Mouse (Mus musculus): Measurements from ENCODE around the gene Gemin5. TPM values are rescaled to one million over a fixed set of nuclear protein-coding genes. Genes with fewer than 3 reads are reported as not detected.
"Not testable (repeated sequence)": the region's sequence is repeated elsewhere in the genome, so short reads cannot be mapped to it uniquely, and the experiment has no call there.

Gene Gemin5
- total and polyA plus RNA-seq, 2 experiments from 2014 or later: 6.1 to 16.4 TPM

DNA sequence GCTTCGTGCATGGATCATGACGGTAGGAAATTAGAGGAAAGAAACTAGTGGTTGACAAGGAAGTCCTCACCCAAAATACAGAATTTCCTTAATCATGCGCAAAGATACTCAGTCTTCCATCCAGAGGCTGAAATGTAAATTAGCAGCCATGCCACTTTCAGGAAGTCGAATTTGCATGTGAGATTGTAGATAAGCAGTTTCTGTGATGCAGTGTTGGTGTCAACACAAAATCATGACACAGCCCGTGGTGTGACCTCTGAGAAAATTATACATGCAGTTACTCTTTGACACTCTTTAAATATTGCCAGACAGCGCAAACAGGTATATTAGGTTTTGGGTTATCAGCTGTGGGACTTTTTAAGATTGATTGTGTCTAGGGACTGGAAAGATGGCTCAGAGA is 21.3 kb upstream of the Gemin5 start:
- H3K4me3 ChIP-seq (ENCODE audit: low read depth, low read length): no peak overlapping the region
- ATAC-seq (ENCODE audit: insufficient read depth, low read depth): no peak

GRCm38 (mm10) chr11:58183579-58183978 is 15.2 kb upstream of the Gemin5 start:
- no peaks in the 10 kb centered on the region for H3K4me1 ChIP-seq (ENCODE audit: control insufficient read depth, insufficient read depth)
- H3K4me2 ChIP-seq (ENCODE audit: low read depth, low read length): no peak overlapping the region
- H3K4me3 ChIP-seq (ENCODE audit: low read depth, low read length): no peak overlapping the region
- TF ChIP-seq CTCF (IDR thresholded peaks at IDR 0.05; ENCODE audit: low read depth) (no peak), EP300 (IDR thresholded peaks at IDR 0.05; ENCODE audit: low read depth) (no peak)
- DNase-seq (ENCODE audit: low spot score) (no peak), ATAC-seq (ENCODE audit: insufficient read depth, low read depth) (no peak)
- no peak overlapping the region for H3K27ac ChIP-seq (ENCODE audit: low read depth)
- H3K9me3 ChIP-seq (replicated peaks; ENCODE audit: control insufficient read depth, low read length): no peaks in the 10 kb centered on the region
- H3K9ac ChIP-seq (replicated peaks; ENCODE audit: low read depth, low read length): no peak overlapping the region
- H3K27me3 ChIP-seq (ENCODE audit: control insufficient read depth, insufficient read depth, low read length): no peaks in the 10 kb centered on the region
- H3K36me3 ChIP-seq (replicated peaks; ENCODE audit: control insufficient read depth, insufficient read depth, low read length): 0 out of 2 replicates have a peak, but pooled peaks cover 5% of the 10 kb centered on the region
- WGBS: 76% methylated on average over 3 of the region's 3 CpGs

More for the DNA sequence above, 21.3 kb upstream of the Gemin5 start:
- Histone ChIP-seq H3K9me3 (replicated peaks; ENCODE audit: control insufficient read depth, low read length) (no peaks in the 10 kb centered on the region), H3K4me2 (ENCODE audit: low read depth, low read length) (no peak overlapping the region), H3K4me1 (ENCODE audit: control insufficient read depth, insufficient read depth) (peaks cover 14% of the 10 kb centered on the region), H3K27ac (ENCODE audit: low read depth) (no peak overlapping the region), H3K9ac (replicated peaks; ENCODE audit: low read depth, low read length) (no peak overlapping the region), H3K27me3 (ENCODE audit: control insufficient read depth, insufficient read depth, low read length) (no peaks in the 10 kb centered on the region), H3K36me3 (replicated peaks; ENCODE audit: control insufficient read depth, insufficient read depth, low read length) (no peaks in the 10 kb centered on the region)
- DNase-seq (ENCODE audit: low spot score): no peak
- 85% methylated on average over 6 of the region's 6 CpGs for WGBS
- TF ChIP-seq EP300 (IDR thresholded peaks at IDR 0.05; ENCODE audit: low read depth) (no peak), CTCF (IDR thresholded peaks at IDR 0.05; ENCODE audit: low read depth) (no peak)

DNA sequence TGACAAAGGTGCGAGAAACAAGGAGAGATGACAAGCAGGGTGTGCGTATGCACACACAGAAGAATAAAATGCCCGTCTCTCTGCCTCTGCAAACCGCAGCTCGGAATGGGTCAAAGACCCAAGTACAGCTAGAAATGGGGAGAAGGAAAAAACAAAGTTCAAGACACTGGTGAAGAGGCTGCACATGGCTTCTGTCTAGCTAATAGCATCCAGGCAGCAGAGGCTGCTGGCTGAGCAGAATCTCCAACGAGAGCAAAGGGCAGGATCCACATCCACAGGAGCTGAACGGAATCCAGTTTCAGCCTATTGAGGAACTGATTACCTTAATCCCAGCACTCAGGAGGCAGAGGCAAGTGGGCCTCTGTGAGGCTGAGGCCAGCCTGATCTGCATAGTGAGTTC is 12.4 kb upstream of the Gemin5 start:
- TF ChIP-seq CTCF (IDR thresholded peaks at IDR 0.05; ENCODE audit: low read depth): no peak
- TF ChIP-seq EP300 (IDR thresholded peaks at IDR 0.05; ENCODE audit: low read depth): no peak
- no peak overlapping the region for H3K9ac ChIP-seq (replicated peaks; ENCODE audit: low read depth, low read length)
- H3K4me2 ChIP-seq (ENCODE audit: low read depth, low read length): no peak overlapping the region
- H3K9me3 ChIP-seq (replicated peaks; ENCODE audit: control insufficient read depth, low read length): no peaks in the 10 kb centered on the region
- 89% methylated on average over 7 of the region's 7 CpGs for WGBS
- ATAC-seq (ENCODE audit: insufficient read depth, low read depth) (no peak), DNase-seq (ENCODE audit: low spot score) (no peak)
- H3K4me3 ChIP-seq (ENCODE audit: low read depth, low read length): no peak overlapping the region
- H3K27ac ChIP-seq (ENCODE audit: low read depth): peak overlapping the region; percentile 17; the same call in 1 of the 2 replicates
- peaks cover 31% of the 10 kb centered on the region for H3K36me3 ChIP-seq (replicated peaks; ENCODE audit: control insufficient read depth, insufficient read depth, low read length)
- no peaks in the 10 kb centered on the region for H3K4me1 ChIP-seq (ENCODE audit: control insufficient read depth, insufficient read depth)
- no peaks in the 10 kb centered on the region for H3K27me3 ChIP-seq (ENCODE audit: control insufficient read depth, insufficient read depth, low read length)

DNA sequence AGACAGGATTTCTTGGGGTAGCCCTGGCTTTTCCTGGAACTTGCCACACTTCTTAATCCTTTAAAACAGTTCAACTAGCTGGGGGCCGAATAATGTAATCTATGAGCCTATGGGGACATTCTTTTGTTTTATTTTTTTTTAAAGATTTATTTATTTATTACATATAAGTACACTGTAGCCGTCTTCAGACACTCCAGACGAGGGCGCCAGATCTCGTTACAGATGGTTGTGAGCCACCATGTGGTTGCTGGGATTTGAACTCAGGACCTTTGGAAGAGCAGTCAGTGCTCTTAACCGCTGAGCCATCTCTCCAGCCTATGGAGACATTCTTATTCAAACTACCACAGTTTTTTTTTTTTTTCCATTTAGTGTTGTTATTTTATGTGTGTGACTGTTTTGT is 11.6 kb upstream of the Gemin5 start:
- WGBS: 93% methylated on average over 6 of the region's 6 CpGs
- DNase-seq (ENCODE audit: low spot score); H3K4me3 ChIP-seq (ENCODE audit: low read depth, low read length); H3K9ac ChIP-seq (replicated peaks; ENCODE audit: low read depth, low read length); H3K4me2 ChIP-seq (ENCODE audit: low read depth, low read length); H3K27ac ChIP-seq (ENCODE audit: low read depth); ATAC-seq (ENCODE audit: insufficient read depth, low read depth); H3K9me3 ChIP-seq (replicated peaks; ENCODE audit: control insufficient read depth, low read length); H3K4me1 ChIP-seq (ENCODE audit: control insufficient read depth, insufficient read depth); H3K27me3 ChIP-seq (ENCODE audit: control insufficient read depth, insufficient read depth, low read length): not testable (repeated sequence)
- peaks cover 39% of the 10 kb centered on the region for H3K36me3 ChIP-seq (replicated peaks; ENCODE audit: control insufficient read depth, insufficient read depth, low read length)

DNA sequence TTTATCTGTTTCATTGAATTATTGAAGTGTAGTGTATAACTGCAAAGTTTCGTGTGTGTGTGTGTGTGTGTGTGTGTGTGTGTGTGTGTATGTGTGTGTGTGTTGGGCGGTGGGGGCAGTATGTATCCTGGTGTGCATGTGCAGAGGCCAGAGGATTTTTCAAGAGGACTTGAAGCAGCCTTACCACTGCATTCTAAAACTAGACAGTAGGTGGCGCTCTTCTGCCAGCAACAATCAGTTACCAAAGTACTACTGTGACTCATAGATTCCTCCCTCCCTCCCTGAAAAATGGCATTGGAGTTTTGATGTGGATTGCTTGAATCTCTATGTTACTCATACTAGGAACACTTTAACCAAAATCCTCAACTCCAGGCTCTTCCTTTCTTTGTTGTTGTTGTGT is 11.2 kb upstream of the Gemin5 start:
- Histone ChIP-seq H3K9me3 (replicated peaks; ENCODE audit: control insufficient read depth, low read length) (no peaks in the 10 kb centered on the region), H3K4me2 (ENCODE audit: low read depth, low read length) (no peak overlapping the region), H3K27ac (ENCODE audit: low read depth) (no peak overlapping the region), H3K36me3 (replicated peaks; ENCODE audit: control insufficient read depth, insufficient read depth, low read length) (peaks cover 43% of the 10 kb centered on the region), H3K9ac (replicated peaks; ENCODE audit: low read depth, low read length) (no peak overlapping the region), H3K27me3 (ENCODE audit: control insufficient read depth, insufficient read depth, low read length) (no peaks in the 10 kb centered on the region), H3K4me3 (ENCODE audit: low read depth, low read length) (no peak overlapping the region), H3K4me1 (ENCODE audit: control insufficient read depth, insufficient read depth) (no peaks in the 10 kb centered on the region)
- TF ChIP-seq CTCF (IDR thresholded peaks at IDR 0.05; ENCODE audit: low read depth) (peak; percentile 93), EP300 (IDR thresholded peaks at IDR 0.05; ENCODE audit: low read depth) (no peak)
- peak; percentile 90 for DNase-seq (ENCODE audit: low spot score)
- ATAC-seq (ENCODE audit: insufficient read depth, low read depth): peak; percentile 55; the same call in 1 of the 2 replicates
- 20% methylated on average over 3 of the region's 3 CpGs for WGBS

GRCm38 (mm10) chr11:58171459-58172091 is 3.2 kb upstream of the Gemin5 start, which contains the start of gene Mrpl22:
Gene Mrpl22 (plus strand): TSS chr11:58171661.
- H3K27me3 ChIP-seq (ENCODE audit: control insufficient read depth, insufficient read depth, low read length): no peaks in the 10 kb centered on the region

More at GRCm38 (mm10) chr11:58171459-58172091, 3.2 kb upstream of the Gemin5 start, which contains the start of gene Mrpl22:
- WGBS: under 1% methylated on average over 34 of the region's 34 CpGs
- peak; percentile 84 for ATAC-seq (ENCODE audit: insufficient read depth, low read depth)
- peaks cover 36% of the 10 kb centered on the region for H3K36me3 ChIP-seq (replicated peaks; ENCODE audit: control insufficient read depth, insufficient read depth, low read length)
- no peaks in the 10 kb centered on the region for H3K9me3 ChIP-seq (replicated peaks; ENCODE audit: control insufficient read depth, low read length)
- peak within 1 kb of the TSS; percentile 52; the same call in 1 of the 2 replicates for H3K27ac ChIP-seq (ENCODE audit: low read depth)
- H3K4me2 ChIP-seq (ENCODE audit: low read depth, low read length): peak within 1 kb of the TSS; percentile 84
- H3K4me1 ChIP-seq (ENCODE audit: control insufficient read depth, insufficient read depth): peaks cover 3% of the 10 kb centered on the region; the same call in 1 of the 2 replicates
- peak; percentile 95 for DNase-seq (ENCODE audit: low spot score)
- H3K9ac ChIP-seq (replicated peaks; ENCODE audit: low read depth, low read length): peak within 1 kb of the TSS; percentile 82
- peak within 1 kb of the TSS; percentile 71 for H3K4me3 ChIP-seq (ENCODE audit: low read depth, low read length)
- TF ChIP-seq EP300 (IDR thresholded peaks at IDR 0.05; ENCODE audit: low read depth) (no peak), CTCF (IDR thresholded peaks at IDR 0.05; ENCODE audit: low read depth) (no peak)
